In the genomic region with DNA sequence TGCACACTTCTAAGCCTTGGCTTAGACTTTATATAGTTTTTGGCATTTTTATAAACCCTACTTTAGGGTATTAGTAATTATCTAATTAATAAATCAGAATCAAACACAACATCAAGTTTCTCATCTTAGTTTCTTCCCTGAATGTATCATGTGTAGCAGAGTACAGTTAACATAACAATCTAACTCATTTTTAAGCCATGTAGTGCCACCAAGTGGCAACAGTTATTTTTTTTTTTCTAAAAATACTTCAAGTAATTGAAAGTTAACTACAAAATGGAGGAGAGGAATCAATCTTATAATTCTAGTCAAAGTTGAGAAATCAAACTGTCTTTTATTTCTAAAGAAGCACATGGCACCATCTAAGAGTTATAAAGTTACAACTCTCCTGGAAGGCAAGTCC, we compare ENCODE assay signal across 16 mouse cellular contexts. TPM values are rescaled to one million over a fixed set of nuclear protein-coding genes. Genes with fewer than 3 reads are reported as not detected.
A peak's percentile ranks its signal among the peaks of the same experiment; 100 is the strongest.
DNase-seq lines count a peak whose midpoint lies in the region; ATAC-seq and TF ChIP-seq lines count a peak whose summit lies in the region.
"Had no signal": no experiment of that assay in that cellular context is flagged by ENCODE, and none has a peak within 500 bp of the region (broad histone marks: within the 10 kb centered on the region; RNA-seq: fewer than 3 reads in every experiment).

No protein-coding gene starts in this region.

- 0 out of 2 replicates have a peak, but pooled peaks have one; percentile 10 for TF ChIP-seq CTCF in heart, postnatal 0 days (IDR thresholded peaks at IDR 0.05; ENCODE audit: low read depth)

- no peaks in the 10 kb centered on the region for H3K9me3 ChIP-seq in heart, postnatal 0 days (replicated peaks; ENCODE audit: control insufficient read depth, low read length)
- H3K9me3 ChIP-seq in midbrain, embryonic 11.5 days (ENCODE audit: control insufficient read depth, low read length): no peaks in the 10 kb centered on the region
- H3K9me3 ChIP-seq in midbrain, embryonic 15.5 days: no peaks in the 10 kb centered on the region
- H3K9me3 ChIP-seq: embryonic facial prominence, embryonic 15.5 days; kidney, embryonic 15.5 days; limb, embryonic 15.5 days had no signal

- no peak for ATAC-seq in heart, postnatal 0 days (ENCODE audit: insufficient read depth, low read depth)
- no peak for ATAC-seq in midbrain, embryonic 11.5 days (ENCODE audit: low FRiP score)
- ATAC-seq in midbrain, embryonic 15.5 days (replicated peaks): no peak

- no peak overlapping the region for H3K9ac ChIP-seq in heart, postnatal 0 days (replicated peaks; ENCODE audit: low read depth, low read length)
- no peak overlapping the region for H3K9ac ChIP-seq in midbrain, embryonic 11.5 days (ENCODE audit: low read length)
- H3K9ac ChIP-seq in midbrain, embryonic 15.5 days: no peak overlapping the region
- H3K9ac ChIP-seq: embryonic facial prominence, embryonic 15.5 days; kidney, embryonic 15.5 days; limb, embryonic 15.5 days had no signal

- no peak overlapping the region for H3K4me3 ChIP-seq in heart, postnatal 0 days (ENCODE audit: low read depth, low read length)
- no peak overlapping the region for H3K4me3 ChIP-seq in midbrain, embryonic 11.5 days (ENCODE audit: low read depth, low read length)
- no peak overlapping the region for H3K4me3 ChIP-seq in midbrain, embryonic 15.5 days
- H3K4me3 ChIP-seq: embryonic facial prominence, embryonic 15.5 days; kidney, embryonic 15.5 days; limb, embryonic 15.5 days had no signal

- DNase-seq in heart, postnatal 0 days (ENCODE audit: low spot score): no peak
- DNase-seq in heart, postnatal 36 days: no peak
- peak; percentile 66 for DNase-seq in midbrain, embryonic 11.5 days (ENCODE audit: low spot score, missing footprints)
- peak; percentile 34 for DNase-seq in adipocyte (ENCODE audit: low spot score)
- no peak for DNase-seq in thymus, postnatal 14 days
- no peak for DNase-seq in urinary bladder, postnatal 36 days (ENCODE audit: low spot score in 2 of 2)
- DNase-seq: cerebellum, postnatal 36 days; heart, adult 18-20 months; layer of hippocampus, postnatal 36 days; lung, postnatal 4 days had no signal

- H3K27me3 ChIP-seq in heart, postnatal 0 days (ENCODE audit: control insufficient read depth, insufficient read depth, low read length): no peaks in the 10 kb centered on the region
- no peaks in the 10 kb centered on the region for H3K27me3 ChIP-seq in midbrain, embryonic 11.5 days (ENCODE audit: control insufficient read depth, insufficient read depth, low read length)
- no peaks in the 10 kb centered on the region for H3K27me3 ChIP-seq in midbrain, embryonic 15.5 days (replicated peaks)
- H3K27me3 ChIP-seq: embryonic facial prominence, embryonic 15.5 days; kidney, embryonic 15.5 days; limb, embryonic 15.5 days had no signal

- H3K4me1 ChIP-seq in heart, postnatal 0 days (ENCODE audit: control insufficient read depth, insufficient read depth): no peaks in the 10 kb centered on the region
- no peaks in the 10 kb centered on the region for H3K4me1 ChIP-seq in midbrain, embryonic 11.5 days (ENCODE audit: control insufficient read depth, insufficient read depth, low read length)
- H3K4me1 ChIP-seq in midbrain, embryonic 15.5 days: no peaks in the 10 kb centered on the region
- H3K4me1 ChIP-seq: embryonic facial prominence, embryonic 15.5 days; kidney, embryonic 15.5 days; limb, embryonic 15.5 days had no signal

- intact Hi-C loops in heart, postnatal 36 days (cut with DNase I): loop anchor here (2.0 to 5.0 kb wide), 2 partner anchors 43 to 187 kb away; no protein-coding TSS in a partner anchor

- H3K4me2 ChIP-seq in heart, postnatal 0 days (ENCODE audit: low read depth, low read length): no peak overlapping the region
- H3K4me2 ChIP-seq in midbrain, embryonic 11.5 days: no peak overlapping the region
- H3K4me2 ChIP-seq in midbrain, embryonic 15.5 days: no peak overlapping the region
- H3K4me2 ChIP-seq: embryonic facial prominence, embryonic 15.5 days; kidney, embryonic 15.5 days; limb, embryonic 15.5 days had no signal

- TF ChIP-seq EP300 in heart, postnatal 0 days (IDR thresholded peaks at IDR 0.05; ENCODE audit: low read depth): no peak

- H3K27ac ChIP-seq in heart, postnatal 0 days (ENCODE audit: low read depth): no peak overlapping the region
- no peak overlapping the region for H3K27ac ChIP-seq in midbrain, embryonic 11.5 days (ENCODE audit: low read depth, low read length)
- no peak overlapping the region for H3K27ac ChIP-seq in midbrain, embryonic 15.5 days
- H3K27ac ChIP-seq: embryonic facial prominence, embryonic 15.5 days; kidney, embryonic 15.5 days; limb, embryonic 15.5 days had no signal

- H3K36me3 ChIP-seq in heart, postnatal 0 days (replicated peaks; ENCODE audit: control insufficient read depth, insufficient read depth, low read length): 0 out of 2 replicates have a peak, but pooled peaks cover 11% of the 10 kb centered on the region
- H3K36me3 ChIP-seq in midbrain, embryonic 11.5 days (ENCODE audit: control insufficient read depth, insufficient read depth, low read length): no peaks in the 10 kb centered on the region; the same call in 1 of the 2 replicates
- H3K36me3 ChIP-seq in midbrain, embryonic 15.5 days (replicated peaks): no peaks in the 10 kb centered on the region
- H3K36me3 ChIP-seq: limb, embryonic 15.5 days had no signal

RNA-seq across cellular contexts. Expression of a gene that starts 40.5 kb away (rescaled TPM):
- not detected in 2 replicates for total RNA-seq in heart, postnatal 0 days (2014; rRNA removed; ENCODE audit: low replicate concordance)
- polyA plus RNA-seq in heart, postnatal 0 days (2015; fragmentation: Nextera tagmentation; extraction: Ambion mirVana): not detected in 2 replicates
- total RNA-seq in heart, postnatal 36 days (2021): not detected
- polyA plus RNA-seq in midbrain, embryonic 11.5 days (2014; fragmentation: Nextera tagmentation; extraction: Ambion mirVana): not detected in 2 replicates
- not detected in 2 replicates for polyA plus RNA-seq in midbrain, embryonic 15.5 days (2015; fragmentation: Nextera tagmentation; extraction: Ambion mirVana)
- total RNA-seq: heart, adult 18-20 months; hematopoietic stem cell, adult 5-6 weeks; layer of hippocampus, postnatal 36 days had no signal
- polyA plus RNA-seq: embryonic facial prominence, embryonic 15.5 days; kidney, embryonic 15.5 days; limb, embryonic 15.5 days; spleen, adult 2 months had no signal

RNA-seq across cellular contexts. Expression of a gene that starts 47.6 kb away (rescaled TPM):
- 78.1 and 91.2 TPM in 2 replicates for total RNA-seq in heart, postnatal 0 days (2014; rRNA removed; ENCODE audit: low replicate concordance)
- 41.6 and 45.7 TPM in 2 replicates for polyA plus RNA-seq in heart, postnatal 0 days (2015; fragmentation: Nextera tagmentation; extraction: Ambion mirVana)
- total RNA-seq in heart, postnatal 36 days (2021): 10 to 100 TPM; 53.8 to 59.8 TPM
- polyA plus RNA-seq in midbrain, embryonic 11.5 days (2014; fragmentation: Nextera tagmentation; extraction: Ambion mirVana): 77.6 and 89.9 TPM in 2 replicates
- 68.1 and 69.6 TPM in 2 replicates for polyA plus RNA-seq in midbrain, embryonic 15.5 days (2015; fragmentation: Nextera tagmentation; extraction: Ambion mirVana)

Comparison
In these comparisons a context has a peak if more than half of its experiments do, and no peak if none do; other contexts are left out.
1. DNase-seq: peak in midbrain, embryonic 11.5 days (single experiment) and adipocyte (single experiment); none in heart, postnatal 0 days (single experiment), heart, postnatal 36 days (0 of 2), thymus, postnatal 14 days (single experiment) and urinary bladder, postnatal 36 days (0 of 2).